Mouse (Mus musculus) CD4-positive, CD25-positive, alpha-beta regulatory T cell, adult 4 months (primary cell): ENCODE measurements around the gene Tet2. TPM values are rescaled to one million over a fixed set of nuclear protein-coding genes. Genes with fewer than 3 reads are reported as not detected.
"Not testable (repeated sequence)": the region's sequence is repeated elsewhere in the genome, so short reads cannot be mapped to it uniquely, and the experiment has no call there.

Experiments
- ATAC-seq: one replicate; pipeline ENCODE4 v1.8.0; 2017
- polyA plus RNA-seq, 2 experiments: library from polyadenylated mRNA; unstranded; fragments of 100-300 nt; shearing (Covaris generic); gene quantifications; one replicate each; pipeline ENCODE4 v1.2.1; 2017

Tet2 gene
- polyA plus RNA-seq: 10 to 100 TPM; 47.0 to 65.9 TPM

DNA sequence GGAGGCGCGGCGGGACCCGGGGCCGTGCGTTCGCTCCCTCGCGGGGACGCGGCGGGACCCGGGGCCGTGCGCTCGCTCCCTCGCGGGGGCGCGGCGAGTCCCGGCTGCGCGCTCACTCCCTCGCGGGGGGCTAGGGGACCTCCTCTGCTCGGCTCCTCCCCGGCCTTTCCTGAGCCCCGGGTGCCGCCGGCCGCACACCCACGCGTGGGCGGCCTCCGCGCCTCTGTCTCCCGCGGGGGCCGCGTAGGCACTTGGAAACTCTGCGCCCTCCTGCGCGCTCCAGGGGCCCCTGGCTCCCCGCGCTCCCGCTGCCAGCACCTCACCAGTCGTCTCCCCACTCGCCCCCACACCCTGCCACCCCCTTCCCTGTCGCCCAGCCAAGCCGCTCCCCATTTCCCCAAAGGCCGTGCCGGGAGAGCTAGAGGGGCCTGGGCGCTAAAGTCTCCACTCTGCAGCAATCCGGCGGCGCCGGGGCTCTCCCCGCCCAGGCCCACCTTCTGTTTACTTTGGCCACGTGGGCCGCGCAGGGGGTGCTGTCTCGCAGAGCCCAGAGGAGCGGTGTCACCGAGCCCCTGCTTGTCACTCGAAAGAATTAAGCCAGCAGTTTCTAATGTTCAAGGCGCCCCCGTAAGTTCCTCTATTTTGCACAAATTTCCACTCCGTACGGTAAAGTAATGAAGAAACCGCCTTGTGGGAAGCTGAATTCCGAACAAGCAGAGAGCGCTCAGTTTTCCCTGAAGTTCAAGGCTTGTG lies at the start of gene Tet2:
Gene Tet2, minus strand, starts transcription at position 589 of the 753 bp plus-strand sequence.
- ATAC-seq: peak; percentile 41

DNA sequence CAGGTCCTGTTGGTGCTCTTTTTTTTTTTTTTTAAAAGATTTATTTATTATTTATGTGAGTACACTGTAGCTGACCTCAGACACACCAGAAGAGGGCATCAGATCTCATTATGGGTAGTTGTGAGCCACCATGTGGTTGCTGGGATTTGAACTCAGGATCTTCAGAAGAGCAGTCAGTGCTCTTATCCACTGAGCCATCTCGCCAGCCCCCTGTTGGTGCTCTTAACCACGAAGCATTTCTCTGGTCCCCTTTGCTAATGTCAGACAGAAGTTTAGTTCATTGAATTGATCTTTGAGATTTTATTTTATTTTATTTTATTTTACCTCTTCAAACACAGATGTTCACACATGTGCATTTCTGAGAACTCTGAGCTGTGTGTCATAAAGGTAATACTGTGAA lies 48.1 kb upstream of the Tet2 start:
- not testable (repeated sequence) for ATAC-seq

DNA sequence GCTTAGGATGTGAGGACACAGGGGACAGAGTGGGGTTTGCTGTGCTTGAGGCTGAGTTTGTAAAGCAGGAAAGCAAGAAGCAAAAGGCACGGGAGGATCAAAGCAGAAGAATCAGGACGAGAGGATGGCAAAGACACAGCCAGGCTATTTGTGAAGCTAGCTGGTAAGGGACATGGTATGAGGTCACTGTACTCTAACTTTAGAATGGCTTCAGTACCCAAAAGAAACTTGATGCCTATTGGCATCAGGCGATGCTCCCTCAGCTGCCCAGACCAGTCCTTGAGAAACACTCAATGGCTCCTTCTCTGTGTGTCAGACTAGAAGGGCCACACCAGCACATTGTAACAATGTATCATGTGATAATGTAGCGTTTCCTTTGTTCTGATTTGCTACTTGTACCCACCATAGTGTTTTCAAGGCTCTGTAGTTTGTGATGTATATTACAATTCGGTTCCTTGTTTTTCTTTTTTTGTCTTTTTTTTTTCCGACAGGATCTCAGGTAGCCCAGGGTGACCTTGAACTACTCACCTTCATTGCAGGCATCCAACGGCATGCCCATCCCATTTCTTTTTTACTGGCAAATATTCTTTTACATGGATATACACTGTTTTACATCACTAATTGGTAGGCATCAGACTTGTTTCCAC lies 45.7 kb upstream of the Tet2 start:
- ATAC-seq: no peak

DNA sequence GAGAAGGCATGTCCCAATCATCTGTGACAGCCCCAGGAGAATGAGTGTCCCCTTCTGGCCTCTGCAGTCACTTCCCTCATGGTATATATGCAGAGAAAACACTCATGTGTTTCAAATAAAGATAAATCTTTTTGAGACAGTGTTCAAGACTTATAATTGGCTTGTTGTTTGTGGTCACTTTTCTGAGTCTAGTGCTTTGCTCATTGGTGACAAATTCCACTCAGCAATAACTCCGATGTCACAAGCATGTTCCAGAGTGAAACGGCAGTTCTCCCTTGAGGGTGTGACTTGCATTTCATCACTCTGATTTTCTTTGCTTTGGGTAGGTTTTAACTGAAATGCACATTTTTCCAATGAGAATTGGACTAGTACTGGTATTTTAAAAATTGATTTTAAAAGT lies 40.1 kb upstream of the Tet2 start:
- ATAC-seq: no peak

DNA sequence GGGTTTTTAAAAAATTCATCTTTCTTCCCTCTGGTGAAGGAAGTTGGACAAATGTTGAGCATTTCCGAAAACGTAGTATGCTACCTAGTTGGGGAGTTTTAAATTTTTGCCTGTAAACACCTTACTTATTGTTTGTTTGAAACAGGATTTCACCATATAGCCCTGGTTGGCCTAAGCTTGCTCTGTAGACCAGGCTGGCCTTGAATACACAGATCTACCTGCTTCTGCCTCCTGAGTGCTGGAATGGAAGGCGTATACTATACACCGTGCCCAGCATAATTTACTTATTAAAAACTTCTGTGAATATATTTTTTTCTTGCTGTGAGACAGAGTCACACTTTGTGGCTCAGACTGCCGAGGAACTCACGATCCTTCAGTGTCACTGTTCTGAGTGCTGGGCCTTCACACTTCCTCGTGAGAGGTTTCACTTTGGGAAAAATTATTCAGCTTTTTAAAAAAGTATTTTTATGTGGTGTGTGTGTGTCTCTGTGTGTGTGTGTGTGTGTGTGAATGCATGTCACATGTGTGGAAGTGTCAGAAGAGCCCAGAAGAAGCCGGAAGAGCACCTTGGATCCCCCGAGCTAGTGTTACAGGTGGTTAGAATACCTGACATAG lies 38.6 kb upstream of the Tet2 start:
- ATAC-seq: peak; percentile 31

DNA sequence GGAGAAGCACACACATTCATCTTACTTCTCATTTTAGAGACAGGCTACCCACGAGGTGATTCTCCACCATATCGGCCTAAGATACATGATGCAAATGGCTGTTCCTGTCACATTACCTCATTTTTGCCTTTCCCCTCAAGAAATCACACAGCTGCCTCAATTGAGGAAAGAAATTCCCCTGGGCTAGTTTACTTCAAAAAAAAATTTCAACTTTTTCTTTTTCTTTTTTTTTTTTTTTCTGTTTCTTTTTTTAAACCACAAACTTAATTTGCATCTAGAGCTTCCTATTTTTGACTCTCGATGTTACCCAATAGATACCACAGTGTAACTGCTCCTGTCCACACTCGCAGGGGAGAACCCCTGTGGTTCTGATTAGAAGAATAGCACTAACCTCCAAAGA lies 38.0 kb upstream of the Tet2 start:
- ATAC-seq: peak; percentile 67

DNA sequence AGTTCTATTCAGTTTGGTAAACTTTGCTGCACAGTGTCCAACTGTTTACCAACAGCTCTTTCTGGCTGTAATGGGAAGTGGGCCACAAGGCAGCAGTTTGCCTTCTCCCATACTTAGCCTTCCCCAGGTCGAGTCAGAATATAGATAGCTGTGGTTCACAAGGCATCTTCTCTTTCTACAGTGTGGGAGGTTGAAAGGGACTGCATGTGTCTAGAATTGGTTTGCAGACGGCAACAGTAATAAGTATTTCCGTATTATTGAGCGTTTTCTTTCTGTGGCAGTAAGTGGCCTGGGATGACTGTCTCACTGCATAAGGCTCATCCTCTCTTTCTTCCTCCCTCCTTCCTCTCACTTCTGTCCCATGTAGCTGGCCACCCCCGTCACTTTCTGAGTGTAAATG lies 37.2 kb upstream of the Tet2 start:
- peak; percentile 50 for ATAC-seq

DNA sequence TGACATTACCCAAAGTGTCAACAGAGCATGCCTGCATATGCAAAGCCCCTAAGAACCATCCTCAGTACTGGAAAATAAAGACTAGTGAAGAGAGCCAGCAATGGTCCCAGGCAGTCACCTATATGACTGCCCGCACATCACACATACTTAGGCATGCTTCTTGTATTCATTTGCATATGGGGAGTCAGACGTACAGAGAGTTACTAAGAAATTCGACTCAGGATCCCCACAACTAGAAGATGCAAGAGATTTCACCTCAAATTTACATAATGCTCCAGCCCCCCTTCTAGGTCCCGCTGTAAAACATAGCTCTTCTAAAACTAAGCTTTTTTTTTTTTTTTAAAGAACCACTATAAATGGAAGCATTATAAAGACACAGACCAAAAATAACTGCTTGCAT lies 36.6 kb upstream of the Tet2 start:
- ATAC-seq: peak; percentile 27

DNA sequence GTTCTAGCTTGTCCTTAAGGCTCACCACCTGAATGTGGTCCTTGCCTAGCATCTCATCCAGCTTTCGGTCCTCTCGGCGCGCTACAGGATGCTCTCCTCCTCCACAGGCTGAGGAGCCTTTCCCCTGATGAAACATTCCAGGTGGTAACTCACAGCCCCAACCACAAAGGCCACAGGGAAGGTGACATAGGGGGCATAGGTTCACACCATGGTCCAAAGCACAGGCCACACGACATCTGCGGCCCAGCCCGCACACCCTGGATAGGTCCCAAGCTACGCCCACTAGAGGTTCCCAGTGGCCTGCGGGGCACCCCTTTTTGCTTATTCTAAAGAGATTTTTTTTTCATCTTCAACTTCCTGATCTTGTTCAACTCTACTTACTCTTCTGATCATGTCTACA lies 34.7 kb upstream of the Tet2 start:
- no peak for ATAC-seq

DNA sequence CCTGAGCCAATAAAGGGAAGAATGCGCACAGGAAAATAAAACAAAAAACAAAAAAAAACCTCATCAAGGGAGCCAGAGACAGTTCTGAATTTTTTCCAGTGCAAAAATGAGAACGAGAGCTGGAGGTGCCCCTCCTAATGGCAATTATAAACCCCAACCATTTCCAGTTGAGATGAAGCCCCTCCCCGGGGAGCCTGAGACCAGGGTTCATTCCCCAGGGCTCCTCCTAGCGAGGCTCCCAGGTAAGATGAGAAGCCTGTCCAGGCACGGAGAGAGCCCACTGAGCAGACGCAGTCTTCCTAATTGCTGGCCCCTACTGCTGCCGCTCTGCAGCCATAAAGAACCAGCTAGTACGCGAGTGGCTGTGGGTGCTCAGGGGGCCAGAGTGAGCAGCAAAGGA lies 34.2 kb upstream of the Tet2 start:
- ATAC-seq: no peak

DNA sequence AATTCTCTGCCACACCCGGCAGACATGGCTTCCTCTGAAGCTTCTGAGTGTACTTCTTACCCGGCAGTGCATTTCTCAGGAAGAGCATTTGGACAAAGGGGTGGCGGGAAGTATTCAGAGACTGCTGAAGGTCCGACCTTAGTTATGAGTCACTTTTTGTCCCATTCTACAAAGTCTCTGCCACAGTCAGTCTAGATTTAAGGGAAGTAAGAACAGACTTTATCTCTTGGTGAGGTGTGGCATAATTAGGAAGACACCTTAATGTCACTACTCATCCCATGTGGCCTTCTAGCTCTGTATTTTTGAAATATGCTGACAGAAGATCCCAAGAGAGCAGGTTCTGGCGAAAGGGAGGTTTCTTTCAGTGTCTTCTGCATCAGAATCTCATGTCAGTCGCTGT lies 30.0 kb upstream of the Tet2 start:
- no peak for ATAC-seq

DNA sequence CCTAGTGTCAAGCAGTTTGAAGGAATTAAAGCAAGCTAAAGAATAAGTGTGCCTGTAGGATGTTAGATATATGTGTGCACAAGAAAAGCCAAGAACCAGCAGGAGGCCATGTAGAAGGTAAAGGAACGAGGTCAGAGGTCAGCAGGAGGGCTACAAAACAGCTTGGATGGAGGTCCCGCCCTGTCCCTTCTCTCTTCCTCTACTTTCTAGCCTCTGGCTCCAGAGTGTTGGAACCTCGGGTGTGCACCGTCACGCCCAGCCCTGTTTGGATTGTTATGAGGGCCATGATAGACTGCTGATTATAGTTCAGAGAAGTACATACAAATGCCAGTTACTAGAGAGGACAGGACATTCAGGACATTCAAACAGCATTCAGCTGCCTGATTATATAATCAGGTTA lies 27.0 kb upstream of the Tet2 start:
- no peak for ATAC-seq

DNA sequence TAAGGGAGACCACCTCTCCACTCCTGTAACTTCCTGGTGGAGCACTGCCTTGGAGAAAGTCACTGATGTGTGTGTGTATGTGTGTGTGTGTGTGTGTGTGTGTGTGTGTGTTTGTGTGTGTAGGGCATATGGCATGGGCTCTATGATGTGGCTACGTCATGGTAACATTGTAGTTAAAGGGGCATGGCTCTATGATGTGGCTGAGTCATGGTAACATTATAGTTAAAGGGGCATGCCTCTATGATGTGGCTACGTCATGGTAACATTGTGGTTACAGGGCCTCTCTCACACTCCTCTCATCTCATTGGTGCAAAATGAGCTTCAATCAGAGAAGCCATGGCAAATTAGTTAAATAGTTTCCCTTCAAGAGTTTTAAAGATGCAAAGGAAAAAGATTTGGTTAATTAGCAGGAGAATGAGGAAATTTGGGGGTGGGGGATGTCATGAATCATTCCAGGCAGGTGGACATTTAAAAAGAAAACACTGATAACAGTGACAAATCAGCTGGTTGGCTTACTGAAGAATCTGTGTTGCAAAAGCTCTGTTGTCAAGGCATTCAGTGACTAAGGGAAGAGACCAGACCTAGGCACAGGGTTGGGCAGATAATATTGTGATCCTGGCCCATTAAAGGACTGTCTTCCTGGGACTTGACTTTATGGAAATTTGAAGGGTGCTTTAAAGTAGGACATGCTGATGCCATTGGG lies 18.7 kb upstream of the Tet2 start:
- ATAC-seq: peak; percentile 97

DNA sequence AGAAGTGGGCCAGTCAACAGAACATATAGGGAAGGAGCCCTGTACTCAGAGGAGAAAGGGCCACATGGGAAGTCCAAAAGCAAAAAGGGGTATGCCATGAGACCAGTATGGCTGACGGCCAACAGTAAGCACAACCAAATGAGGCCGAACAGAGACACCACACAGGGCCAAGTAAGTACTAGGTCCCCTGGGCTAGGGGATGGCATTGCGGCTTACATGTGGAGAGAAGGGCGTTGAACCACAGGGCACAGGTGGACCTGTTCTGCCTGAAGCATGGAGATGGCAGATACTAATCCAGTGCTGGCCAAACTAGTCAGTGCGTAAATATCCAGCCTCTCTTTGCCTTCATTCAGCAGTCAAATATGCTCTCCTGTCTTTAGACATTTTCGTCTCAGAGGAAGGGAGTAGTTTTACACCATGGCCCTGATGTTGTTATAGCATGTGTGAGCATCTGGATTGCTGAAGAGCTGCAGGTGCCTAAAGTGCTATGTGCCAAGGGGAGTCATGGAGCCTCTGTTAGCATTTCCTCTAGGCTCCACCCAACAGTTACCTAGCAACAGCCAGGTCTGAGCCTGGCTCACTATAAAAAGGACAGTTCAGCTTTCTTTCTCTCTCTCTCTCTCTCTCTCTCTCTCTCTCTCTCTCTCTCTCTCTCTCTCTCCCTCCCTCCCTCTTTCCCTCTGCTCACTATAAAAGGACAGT lies 14.6 kb upstream of the Tet2 start:
- no peak for ATAC-seq

DNA sequence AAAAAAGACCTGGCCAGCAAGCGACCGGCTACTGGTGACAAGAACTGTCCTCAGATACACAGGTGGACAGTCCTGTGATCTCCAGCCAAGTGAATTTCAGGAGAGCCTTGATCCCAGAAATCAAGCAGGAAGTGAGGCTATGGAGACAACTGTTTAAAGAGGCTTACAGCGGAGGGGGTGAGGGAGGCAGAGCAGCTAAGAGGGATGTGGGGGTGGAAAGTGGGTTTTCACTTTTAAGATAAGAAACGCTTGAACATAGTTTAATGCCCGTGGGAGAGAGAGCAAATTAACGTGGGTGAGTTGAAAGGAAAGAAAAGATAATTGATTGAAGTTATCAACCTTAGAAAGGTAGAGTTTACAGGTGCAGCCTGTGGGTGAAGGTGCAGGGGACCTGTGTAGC lies 12.7 kb upstream of the Tet2 start:
- ATAC-seq: peak; percentile 53

DNA sequence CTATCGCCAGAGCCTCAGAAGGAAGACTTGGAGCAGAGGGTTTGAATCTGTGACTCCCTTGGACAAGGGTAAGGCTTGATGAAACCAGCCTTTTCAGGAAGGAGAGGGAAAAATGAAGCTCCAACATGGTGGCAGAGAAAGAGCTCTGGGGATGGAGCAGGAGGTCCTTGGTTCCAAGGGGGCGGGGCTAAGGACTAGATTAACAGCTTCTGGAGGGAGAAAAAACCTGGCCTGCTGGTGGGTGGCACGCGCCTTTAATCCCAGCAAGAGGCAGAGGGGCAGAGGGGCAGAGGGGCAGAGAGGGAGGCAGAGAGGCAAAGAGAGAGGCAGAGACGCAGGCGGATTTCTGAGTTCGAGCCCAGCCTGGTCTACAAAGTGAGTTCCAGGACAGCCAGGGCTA lies 12.2 kb upstream of the Tet2 start:
- ATAC-seq: no peak

DNA sequence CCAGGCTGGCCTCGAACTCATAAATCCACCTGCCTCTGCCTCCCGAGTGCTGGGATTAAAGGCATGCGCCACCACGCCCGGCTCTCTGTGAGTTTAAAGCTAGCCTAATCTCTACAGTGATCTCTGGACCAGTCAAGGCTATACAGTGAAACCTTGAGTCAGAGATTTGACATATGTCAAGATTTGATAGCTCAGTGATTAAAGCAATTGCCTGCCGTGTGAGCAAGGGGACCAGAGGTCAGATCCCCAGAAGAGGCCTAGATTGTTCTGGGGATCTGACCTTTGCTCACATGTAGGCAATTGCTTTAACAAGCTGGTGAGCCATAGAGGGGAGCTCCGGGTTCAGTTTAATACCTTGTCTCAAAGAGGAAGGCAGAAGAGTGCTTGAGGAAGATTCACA lies 10.4 kb upstream of the Tet2 start:
- no peak for ATAC-seq

DNA sequence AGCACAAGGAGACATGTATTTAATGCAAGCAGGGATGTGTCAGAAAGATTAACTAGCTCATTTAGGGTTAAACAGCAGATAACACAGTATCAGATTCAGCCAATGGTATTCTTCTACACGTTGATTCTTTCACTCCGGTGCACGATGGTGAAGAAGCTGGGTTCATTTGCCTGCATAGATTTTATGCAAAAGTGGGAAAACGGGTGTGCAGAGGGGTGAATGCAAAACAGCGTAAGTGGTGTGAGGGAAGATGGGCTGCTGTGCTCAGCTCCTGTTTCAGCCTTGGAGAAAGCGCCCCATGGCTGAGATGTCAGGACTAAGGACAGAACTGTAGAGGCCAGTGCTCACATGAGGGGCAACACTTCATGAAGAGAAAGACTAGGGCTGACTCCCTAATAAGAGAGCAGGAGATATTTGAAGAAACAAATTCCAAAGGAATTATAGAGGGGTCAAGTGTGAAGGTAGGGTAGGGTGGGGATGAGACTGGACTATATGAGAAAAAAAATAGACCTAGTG lies 9.7 kb upstream of the Tet2 start:
- ATAC-seq: no peak

DNA sequence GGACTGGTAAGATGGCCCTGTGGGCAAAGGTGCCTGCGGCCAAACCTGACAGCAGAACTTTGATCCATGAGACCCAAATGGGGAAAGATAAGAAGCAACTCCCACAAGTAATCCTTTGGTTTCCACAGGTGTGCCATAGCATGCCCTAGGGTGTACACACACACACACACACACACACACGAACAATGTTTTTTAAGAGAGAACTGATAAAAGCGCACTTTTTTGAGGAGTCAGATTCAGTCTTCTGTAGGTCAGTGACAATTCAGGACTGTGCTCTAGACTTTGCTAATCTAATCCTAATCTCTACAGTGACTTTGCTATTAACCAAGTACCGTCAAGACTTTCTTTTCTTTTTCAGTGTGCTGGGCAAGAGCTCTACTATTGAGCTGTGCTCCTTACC lies 9.2 kb upstream of the Tet2 start:
- ATAC-seq: no peak

DNA sequence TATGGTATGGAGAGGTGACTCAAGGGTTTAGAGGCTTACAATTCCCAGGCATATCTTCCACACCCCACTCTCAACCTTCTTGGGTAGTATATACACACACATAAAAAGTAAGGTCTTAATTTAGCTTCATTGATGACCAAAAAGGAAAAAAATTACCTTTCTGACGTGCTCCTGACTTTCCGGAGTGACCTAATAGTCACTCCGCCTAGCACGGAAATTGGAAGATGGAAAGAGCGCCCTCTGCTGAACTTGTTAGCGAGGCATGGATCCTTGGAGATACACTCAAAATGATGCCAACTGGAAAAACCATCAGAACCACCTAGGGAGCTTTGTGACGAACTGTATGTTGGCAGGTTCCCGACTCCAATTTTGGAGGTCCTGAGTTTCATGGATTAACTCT lies 7.0 kb upstream of the Tet2 start:
- ATAC-seq: no peak

DNA sequence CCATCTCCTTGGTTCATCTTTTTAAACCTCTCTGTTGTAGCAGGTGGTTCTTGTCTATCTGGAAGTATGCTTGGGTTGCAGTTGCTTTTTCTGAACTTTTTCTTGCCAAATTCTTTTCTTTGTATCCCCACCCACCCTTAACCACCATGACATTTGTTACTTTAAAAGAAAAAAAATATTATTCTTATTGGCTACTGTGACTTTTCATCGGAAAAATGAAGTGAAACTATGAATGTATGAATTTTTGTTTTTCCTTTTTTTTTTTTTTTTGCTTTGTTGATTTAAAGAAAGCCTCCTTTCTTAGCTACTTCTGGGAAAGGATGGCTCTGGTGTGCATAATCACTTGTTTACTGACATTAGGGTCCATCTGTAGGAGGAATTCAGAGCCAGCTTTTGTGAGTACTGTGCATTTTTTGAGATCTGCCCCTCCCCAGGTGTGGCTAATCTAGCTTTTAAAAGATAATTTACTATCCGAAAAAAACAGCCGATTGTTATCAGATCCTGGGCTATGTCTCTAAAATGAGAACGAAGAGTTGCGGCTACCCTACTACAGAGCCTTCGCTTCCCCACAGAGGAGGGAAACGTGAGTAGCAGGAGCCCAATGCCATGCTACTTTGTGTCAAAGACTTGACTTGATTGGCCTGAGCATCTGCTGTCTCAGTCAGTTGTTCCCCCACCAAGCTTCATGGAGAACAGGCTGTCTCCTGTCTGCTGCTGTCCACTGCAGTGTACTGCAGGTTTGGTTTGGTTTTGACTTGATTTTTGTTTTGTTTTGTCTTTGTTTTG lies 4.6 kb upstream of the Tet2 start:
- no peak for ATAC-seq

DNA sequence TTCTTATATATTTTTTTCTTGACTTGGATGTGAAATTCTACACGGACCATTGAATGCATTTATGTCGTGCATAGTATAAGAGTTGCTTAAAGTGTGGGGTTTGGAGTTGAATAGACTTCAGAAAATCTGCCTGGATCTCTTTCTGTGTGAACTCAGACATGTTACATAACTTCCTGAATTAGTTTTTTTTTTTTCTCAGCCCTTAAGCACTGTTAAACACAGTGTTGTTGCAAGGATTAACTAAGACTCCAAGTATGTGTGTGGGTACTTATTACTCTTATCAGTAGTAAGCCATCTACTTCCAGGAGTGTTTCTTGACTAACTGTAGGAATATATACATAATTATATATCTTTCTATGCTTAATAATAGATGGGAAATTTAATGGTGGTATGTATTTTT lies 3.7 kb upstream of the Tet2 start:
- no peak for ATAC-seq
